Mouse (Mus musculus) NIH3T3 (cell line): ENCODE measurements around the gene Hist1h2bc.

ENCODE experiments used
- DNase-seq: peaks from one replicate; pipeline ENCODE4 v3.0.0-alpha.2; 2012; ENCODE audit warnings: low read depth

Hist1h2bc gene

DNA sequence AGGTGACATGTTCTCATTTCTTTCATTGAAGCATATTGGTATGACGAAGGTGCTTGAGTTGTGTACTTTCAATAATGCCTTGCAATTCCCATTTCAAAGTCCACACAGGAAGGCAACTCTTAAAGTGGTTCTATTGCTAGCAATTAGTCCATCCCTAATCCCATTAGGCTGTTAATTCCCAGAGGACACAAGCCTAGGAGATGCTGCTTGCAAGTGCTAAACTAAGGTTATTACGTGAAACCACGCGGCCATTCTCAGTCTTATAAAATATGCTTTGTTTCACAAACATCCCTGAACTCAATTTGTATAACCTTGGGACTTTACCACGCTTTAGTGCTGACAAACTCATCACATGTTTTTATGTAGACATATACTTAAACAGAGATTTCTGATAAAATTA lies 53.1 kb downstream of the Hist1h2bc start:
- DNase-seq = no peak

GRCm38 (mm10) chr13:23738041-23738440 lies 54.0 kb downstream of the Hist1h2bc start:
- DNase-seq = peak; percentile 59

- peak; percentile 95 for DNase-seq
Measured at GRCm38 (mm10) chr13:23738677-23739068, 54.7 kb downstream of the Hist1h2bc start, which contains the start of gene Hist1h1c. Gene Hist1h1c, plus strand, starts transcription at chr13:23738808.

DNA sequence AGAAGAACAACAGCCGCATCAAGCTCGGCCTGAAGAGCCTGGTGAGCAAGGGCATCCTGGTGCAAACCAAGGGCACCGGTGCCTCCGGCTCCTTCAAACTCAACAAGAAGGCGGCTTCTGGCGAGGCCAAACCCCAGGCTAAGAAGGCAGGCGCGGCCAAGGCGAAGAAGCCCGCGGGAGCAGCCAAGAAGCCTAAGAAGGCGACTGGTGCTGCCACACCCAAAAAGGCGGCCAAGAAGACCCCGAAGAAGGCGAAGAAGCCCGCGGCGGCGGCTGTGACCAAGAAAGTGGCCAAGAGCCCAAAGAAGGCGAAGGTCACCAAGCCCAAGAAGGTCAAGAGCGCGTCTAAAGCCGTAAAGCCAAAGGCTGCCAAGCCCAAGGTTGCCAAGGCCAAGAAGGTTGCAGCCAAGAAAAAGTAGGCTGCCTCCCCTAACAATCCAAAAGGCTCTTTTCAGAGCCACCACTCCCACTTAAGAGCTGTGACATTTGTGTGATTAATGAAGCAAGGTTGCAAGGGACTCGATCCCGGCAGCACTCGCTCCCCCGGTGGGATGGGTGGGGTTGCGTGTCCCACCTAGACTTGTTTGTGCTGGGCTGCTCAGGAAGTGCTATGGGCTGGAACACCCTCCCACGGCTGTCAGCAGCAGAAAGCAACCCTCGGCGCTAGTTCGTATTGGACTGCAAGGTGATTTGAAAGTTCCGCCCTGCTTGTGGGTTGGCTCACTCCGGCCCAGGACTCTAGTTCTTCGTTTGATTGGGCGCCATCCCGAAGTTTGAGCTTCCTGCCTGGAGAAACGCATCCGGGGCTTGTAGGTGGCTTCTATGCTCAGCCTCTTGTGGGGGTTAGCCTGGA lies 55.3 kb downstream of the Hist1h2bc start:
- DNase-seq = peak; percentile 94

DNA sequence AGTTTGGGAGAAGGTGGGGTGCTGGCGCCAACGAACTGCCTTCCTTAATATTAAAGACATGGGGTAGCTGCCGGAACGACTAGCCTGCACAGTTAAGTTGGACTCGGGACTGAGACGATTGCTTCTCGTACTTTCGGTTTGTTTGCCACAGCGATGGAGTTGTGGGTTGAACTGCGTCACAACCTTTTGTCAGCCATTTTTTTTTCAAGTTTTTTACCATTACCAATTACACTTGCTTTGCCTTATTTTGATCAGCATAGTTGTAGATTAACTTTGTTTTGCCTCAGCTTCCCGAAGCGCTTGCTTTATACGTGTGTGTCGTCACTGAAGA lies 55.9 kb downstream of the Hist1h2bc start:
- DNase-seq = no peak

DNA sequence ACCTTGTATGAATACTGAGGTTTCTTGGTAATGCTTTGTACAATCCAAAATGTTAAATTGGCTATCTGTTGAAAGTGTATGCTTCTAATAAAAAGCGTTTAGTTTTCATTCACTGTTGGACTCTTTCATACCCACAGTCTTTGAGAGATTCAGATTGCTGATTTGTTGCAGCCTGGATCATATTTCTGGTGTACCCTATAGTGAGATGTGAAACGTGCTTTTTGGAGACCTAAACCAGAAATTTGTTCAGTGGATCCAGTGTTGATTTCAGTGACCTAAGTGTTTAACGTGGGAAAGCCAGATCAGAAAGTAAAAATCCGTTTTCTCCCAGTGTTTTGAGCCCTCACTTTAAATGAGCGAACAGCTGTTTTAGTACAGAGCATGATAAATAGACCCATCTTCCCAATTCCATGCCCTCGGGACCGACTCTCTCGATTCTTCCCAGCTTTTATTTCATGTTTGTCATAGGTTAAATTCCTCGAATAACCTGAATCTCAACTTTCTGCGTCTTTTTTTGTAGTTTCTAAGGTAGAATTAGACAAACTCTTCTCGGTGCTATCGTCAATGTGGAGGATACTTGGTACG lies 56.3 kb downstream of the Hist1h2bc start:
- peak; percentile 38 for DNase-seq

GRCm38 (mm10) chr13:23740910-23741309 lies 56.9 kb downstream of the Hist1h2bc start:
- peak; percentile 23 for DNase-seq

GRCm38 (mm10) chr13:23742007-23742406 lies 58.0 kb downstream of the Hist1h2bc start:
- DNase-seq = no peak
